Mouse (Mus musculus): ENCODE measurements around the gene Kpna2.

Kpna2 gene

GRCm38 (mm10) chr11:106982351-106982750, 17.0 kb downstream of the Kpna2 start:
- DNase-seq (ENCODE audit: low spot score in 2 of 2): no peak

- DNase-seq (ENCODE audit: low spot score in 2 of 2): no peak
Measured at GRCm38 (mm10) chr11:106981787-106982186, 17.6 kb downstream of the Kpna2 start.

GRCm38 (mm10) chr11:106980455-106980854, 18.9 kb downstream of the Kpna2 start:
- DNase-seq (ENCODE audit: low spot score in 2 of 2): no peak

- peak; percentile 46 to 67 for DNase-seq (ENCODE audit: low spot score in 2 of 2)
Measured at GRCm38 (mm10) chr11:106976194-106976593, 23.1 kb downstream of the Kpna2 start.

- DNase-seq (ENCODE audit: low spot score in 2 of 2): no peak
Measured at GRCm38 (mm10) chr11:106975419-106976177, 23.7 kb downstream of the Kpna2 start.

- DNase-seq (ENCODE audit: low spot score in 2 of 2): no peak
Measured at GRCm38 (mm10) chr11:106974440-106974839, 24.9 kb downstream of the Kpna2 start.

- no peak for DNase-seq (ENCODE audit: low spot score in 2 of 2)
Measured at GRCm38 (mm10) chr11:106973016-106973415, 26.3 kb downstream of the Kpna2 start.

GRCm38 (mm10) chr11:106969798-106970197, 29.5 kb downstream of the Kpna2 start:
- no peak for DNase-seq (ENCODE audit: low spot score in 2 of 2)

- DNase-seq (ENCODE audit: low spot score in 2 of 2): peak in 1 of 2 experiments; percentile 34
Measured at GRCm38 (mm10) chr11:106967630-106968029, 31.7 kb downstream of the Kpna2 start.

GRCm38 (mm10) chr11:106965881-106966280, 33.5 kb downstream of the Kpna2 start:
- DNase-seq (ENCODE audit: low spot score in 2 of 2): no peak

GRCm38 (mm10) chr11:106962310-106962709, 37.0 kb downstream of the Kpna2 start:
- DNase-seq (ENCODE audit: low spot score in 2 of 2): no peak

GRCm38 (mm10) chr11:106961471-106962081, 37.8 kb downstream of the Kpna2 start:
- no peak for DNase-seq (ENCODE audit: low spot score in 2 of 2)

- no peak for DNase-seq (ENCODE audit: low spot score in 2 of 2)
Measured at GRCm38 (mm10) chr11:106959121-106959520, 40.2 kb downstream of the Kpna2 start.

GRCm38 (mm10) chr11:106958407-106959071, 40.8 kb downstream of the Kpna2 start:
- no peak for DNase-seq (ENCODE audit: low spot score in 2 of 2)

- peak; percentile 49 to 69 for DNase-seq (ENCODE audit: low spot score in 2 of 2)
Measured at GRCm38 (mm10) chr11:106957271-106957980, 41.9 kb downstream of the Kpna2 start.

- no peak for DNase-seq (ENCODE audit: low spot score in 2 of 2)
Measured at GRCm38 (mm10) chr11:106954566-106954965, 44.8 kb downstream of the Kpna2 start.

- no peak for DNase-seq (ENCODE audit: low spot score in 2 of 2)
Measured at GRCm38 (mm10) chr11:106954116-106954515, 45.2 kb downstream of the Kpna2 start.

All from urinary bladder, postnatal 4 days (tissue).